23 mouse cellular contexts compared by ENCODE assay signal in genomic region chr1:71812171-71812695, GRCm38 (mm10).
"Had no signal": no experiment of that assay in that cellular context is flagged by ENCODE, and none has a peak within 500 bp of the region (broad histone marks: within the 10 kb centered on the region; RNA-seq: fewer than 3 reads in every experiment).

No protein-coding gene starts in this region.

- H3K4me3 ChIP-seq: layer of hippocampus, adult 2 months; left cerebral cortex, adult 2 months; limb, embryonic 12.5 days; limb, embryonic 15.5 days; liver, embryonic 12.5 days; liver, embryonic 15.5 days; lung, embryonic 15.5 days; megakaryocyte, embryonic 14.5 days; midbrain, embryonic 10.5 days; midbrain, embryonic 13.5 days; myocyte; neural tube, embryonic 13.5 days had no signal

- H3K9me3 ChIP-seq: limb, embryonic 12.5 days; limb, embryonic 15.5 days; liver, embryonic 12.5 days; liver, embryonic 15.5 days; lung, embryonic 15.5 days; midbrain, embryonic 10.5 days; midbrain, embryonic 13.5 days; neural tube, embryonic 13.5 days had no signal

- H3K9ac ChIP-seq: limb, embryonic 12.5 days; limb, embryonic 15.5 days; liver, embryonic 12.5 days; liver, embryonic 15.5 days; lung, embryonic 15.5 days; midbrain, embryonic 13.5 days; neural tube, embryonic 13.5 days had no signal

- H3K27me3 ChIP-seq: limb, embryonic 12.5 days; limb, embryonic 15.5 days; liver, embryonic 12.5 days; liver, embryonic 15.5 days; lung, embryonic 15.5 days; megakaryocyte, embryonic 14.5 days; midbrain, embryonic 13.5 days; neural tube, embryonic 13.5 days had no signal

- H3K4me1 ChIP-seq: liver, embryonic 12.5 days; liver, embryonic 15.5 days; lung, embryonic 15.5 days; megakaryocyte, embryonic 14.5 days; midbrain, embryonic 10.5 days; midbrain, embryonic 13.5 days; neural tube, embryonic 13.5 days had no signal

- DNase-seq: kidney, adult 2 months; kidney, postnatal 25 days; layer of hippocampus, adult 9-11 months; layer of hippocampus, postnatal 36 days; lung, adult 18-20 months; lung, postnatal 10 days; lung, postnatal 36 days; retina, postnatal 1 day; thymus, adult 18-20 months; thymus, postnatal 36 days had no signal

- H3K36me3 ChIP-seq: limb, embryonic 12.5 days; limb, embryonic 15.5 days; liver, embryonic 12.5 days; liver, embryonic 15.5 days; lung, embryonic 15.5 days; midbrain, embryonic 10.5 days; midbrain, embryonic 13.5 days; neural tube, embryonic 13.5 days had no signal

- H3K27ac ChIP-seq: kidney, postnatal 0 days; layer of hippocampus, adult 2 months; left cerebral cortex, adult 2 months; limb, embryonic 12.5 days; limb, embryonic 15.5 days; liver, embryonic 12.5 days; liver, embryonic 15.5 days; lung, embryonic 15.5 days; midbrain, embryonic 10.5 days; midbrain, embryonic 13.5 days; neural tube, embryonic 13.5 days had no signal
